Mouse (Mus musculus) limb, embryonic 10.5 days (tissue): ENCODE measurements around the gene Eef1akmt3. TPM values are rescaled to one million over a fixed set of nuclear protein-coding genes. Genes with fewer than 3 reads are reported as not detected.

Source experiments
- DNase-seq: peaks from one replicate; pipeline ENCODE4 v3.0.0-alpha.2; 2017; ENCODE audit warnings: low spot score
- H3K27ac ChIP-seq: fragments of 300-500 bp; sonication (generic); 2 replicates; pipeline ENCODE4 v1.5.1; 2016; ENCODE audit warnings: mild to moderate bottlenecking
- H3K27me3 ChIP-seq: fragments of 300-500 bp; sonication (generic); 2 replicates; pipeline ENCODE4 v1.6.1; 2016; ENCODE audit warnings: low read depth, mild to moderate bottlenecking; ENCODE audit not compliant: poor library complexity, severe bottlenecking
- H3K36me3 ChIP-seq: fragments of 300-500 bp; sonication (generic); 2 replicates; pipeline ENCODE4 v1.6.1; 2016; ENCODE audit warnings: mild to moderate bottlenecking, moderate library complexity
- H3K4me1 ChIP-seq: fragments of 300-500 bp; sonication (generic); 2 replicates; pipeline ENCODE4 v1.6.1; 2016
- H3K4me3 ChIP-seq: fragments of 300-500 bp; sonication (generic); 2 replicates; pipeline ENCODE4 v1.5.1; 2016; ENCODE audit warnings: mild to moderate bottlenecking, moderate library complexity
- H3K9me3 ChIP-seq: fragments of 300-500 bp; sonication (generic); replicated peaks from 2 replicates; pipeline ENCODE4 v1.6.1; 2016; ENCODE audit warnings: mild to moderate bottlenecking
- WGBS: fragments of 180-500 bp; shearing (Covaris S2); methylation state at CpG from one replicate; pipeline ENCODE4 v1.1.7; 2016; 5-methylcytosine and 5-hydroxymethylcytosine counted together
- polyA plus RNA-seq: library from polyadenylated mRNA; unstranded; fragments of >200 nt; fragmentation: Nextera tagmentation; extraction: Ambion mirVana; gene quantifications from 2 replicates; pipeline ENCODE4 v1.2.1, GENCODE M21; 2016

Eef1akmt3 gene
- polyA plus RNA-seq, 1 experiment from 2014 or later = 0.34 TPM

GRCm38 (mm10) chr10:126997340-126998113 lies 43.8 kb downstream of the Eef1akmt3 start:
- Histone ChIP-seq H3K36me3 (peaks cover 73% of the 10 kb centered on the region), H3K4me1 (0 out of 2 replicates have a peak, but pooled peaks cover 4% of the 10 kb centered on the region), H3K9me3 (no peaks in the 10 kb centered on the region), H3K27me3 (no peaks in the 10 kb centered on the region), H3K4me3 (no peak overlapping the region), H3K27ac (no peak overlapping the region)
- 76% methylated on average over 13 of the region's 13 CpGs for WGBS
- no peak for DNase-seq

GRCm38 (mm10) chr10:126993621-126994020 lies 47.7 kb downstream of the Eef1akmt3 start:
- DNase-seq = no peak
- Histone ChIP-seq H3K27ac (no peak overlapping the region), H3K4me1 (peaks cover 27% of the 10 kb centered on the region), H3K36me3 (peaks cover 73% of the 10 kb centered on the region), H3K27me3 (no peaks in the 10 kb centered on the region), H3K4me3 (no peak overlapping the region), H3K9me3 (no peaks in the 10 kb centered on the region)
- 91% methylated on average over 3 of the region's 3 CpGs for WGBS

- Histone ChIP-seq H3K4me3 (no peak overlapping the region), H3K4me1 (peaks cover 46% of the 10 kb centered on the region), H3K27me3 (no peaks in the 10 kb centered on the region), H3K36me3 (peaks cover 64% of the 10 kb centered on the region), H3K27ac (no peak overlapping the region), H3K9me3 (no peaks in the 10 kb centered on the region)
- WGBS = 49% methylated on average over 3 of the region's 3 CpGs
- no peak for DNase-seq
Measured at GRCm38 (mm10) chr10:126991676-126992075, 49.6 kb downstream of the Eef1akmt3 start.

- peak; percentile 94 for DNase-seq
- Histone ChIP-seq H3K4me1 (peaks cover 58% of the 10 kb centered on the region), H3K27me3 (no peaks in the 10 kb centered on the region), H3K4me3 (no peak overlapping the region), H3K27ac (no peak overlapping the region), H3K9me3 (no peaks in the 10 kb centered on the region), H3K36me3 (peaks cover 64% of the 10 kb centered on the region)
- WGBS = 63% methylated on average over 7 of the region's 7 CpGs
Measured at GRCm38 (mm10) chr10:126990313-126991056, 50.8 kb downstream of the Eef1akmt3 start.

- WGBS = 53% methylated on average over 5 of the region's 5 CpGs
- peaks cover 62% of the 10 kb centered on the region for H3K36me3 ChIP-seq
Measured at GRCm38 (mm10) chr10:126988513-126989165, 52.7 kb downstream of the Eef1akmt3 start.

GRCm38 (mm10) chr10:126987183-126988118 lies 53.9 kb downstream of the Eef1akmt3 start:
- peaks cover 80% of the 10 kb centered on the region for H3K4me1 ChIP-seq
- no peak overlapping the region for H3K4me3 ChIP-seq
- no peak overlapping the region for H3K27ac ChIP-seq
- H3K9me3 ChIP-seq = no peaks in the 10 kb centered on the region
- peaks cover 59% of the 10 kb centered on the region for H3K36me3 ChIP-seq
- no peaks in the 10 kb centered on the region for H3K27me3 ChIP-seq
- no peak for DNase-seq
- WGBS = 58% methylated on average over 8 of the region's 8 CpGs

More at GRCm38 (mm10) chr10:126988513-126989165, 52.7 kb downstream of the Eef1akmt3 start:
- Histone ChIP-seq H3K4me3 (no peak overlapping the region), H3K9me3 (no peaks in the 10 kb centered on the region), H3K4me1 (peaks cover 68% of the 10 kb centered on the region), H3K27ac (0 out of 2 replicates have a peak overlapping the region, but pooled peaks have one; percentile 10), H3K27me3 (no peaks in the 10 kb centered on the region)
- DNase-seq = no peak

- no peaks in the 10 kb centered on the region for H3K27me3 ChIP-seq
- H3K36me3 ChIP-seq = peaks cover 52% of the 10 kb centered on the region
- no peaks in the 10 kb centered on the region for H3K9me3 ChIP-seq
- H3K4me1 ChIP-seq = peaks cover 85% of the 10 kb centered on the region
- no peak overlapping the region for H3K4me3 ChIP-seq
- no peak for DNase-seq
- WGBS = 70% methylated on average over 4 of the region's 4 CpGs
- 0 out of 2 replicates have a peak overlapping the region, but pooled peaks have one; percentile 9 for H3K27ac ChIP-seq
Measured at GRCm38 (mm10) chr10:126986541-126986961, 54.8 kb downstream of the Eef1akmt3 start.

- no peak overlapping the region for H3K27ac ChIP-seq
- peaks cover 46% of the 10 kb centered on the region for H3K36me3 ChIP-seq
- no peak for DNase-seq
- no peaks in the 10 kb centered on the region for H3K9me3 ChIP-seq
- no peaks in the 10 kb centered on the region for H3K27me3 ChIP-seq
- peaks cover 85% of the 10 kb centered on the region for H3K4me1 ChIP-seq
- WGBS = 91% methylated on average over 9 of the region's 9 CpGs
- H3K4me3 ChIP-seq = no peak overlapping the region
Measured at GRCm38 (mm10) chr10:126985579-126985978, 55.7 kb downstream of the Eef1akmt3 start.

- Histone ChIP-seq H3K4me3 (no peak overlapping the region), H3K27me3 (no peaks in the 10 kb centered on the region), H3K27ac (no peak overlapping the region), H3K36me3 (peaks cover 46% of the 10 kb centered on the region), H3K9me3 (no peaks in the 10 kb centered on the region), H3K4me1 (peaks cover 85% of the 10 kb centered on the region)
- WGBS = 85% methylated on average over 4 of the region's 4 CpGs
- DNase-seq = no peak
Measured at GRCm38 (mm10) chr10:126985127-126985526, 56.2 kb downstream of the Eef1akmt3 start.

GRCm38 (mm10) chr10:126984189-126985004 lies 56.9 kb downstream of the Eef1akmt3 start:
- no peak for DNase-seq
- H3K4me3 ChIP-seq = no peak overlapping the region
- H3K4me1 ChIP-seq = peaks cover 83% of the 10 kb centered on the region
- H3K27me3 ChIP-seq = no peaks in the 10 kb centered on the region
- H3K9me3 ChIP-seq = no peaks in the 10 kb centered on the region
- WGBS = 83% methylated on average over 5 of the region's 5 CpGs
- H3K36me3 ChIP-seq = peaks cover 46% of the 10 kb centered on the region
- H3K27ac ChIP-seq = no peak overlapping the region

- Histone ChIP-seq H3K27me3 (no peaks in the 10 kb centered on the region), H3K4me1 (peaks cover 80% of the 10 kb centered on the region), H3K27ac (no peak overlapping the region), H3K36me3 (peaks cover 43% of the 10 kb centered on the region), H3K9me3 (no peaks in the 10 kb centered on the region), H3K4me3 (no peak overlapping the region)
- no peak for DNase-seq
- 45% methylated on average over 14 of the region's 14 CpGs for WGBS
Measured at GRCm38 (mm10) chr10:126983193-126983725, 58.1 kb downstream of the Eef1akmt3 start.
